Mouse (Mus musculus): Measurements from ENCODE around the gene Cdhr4. TPM values are rescaled to one million over a fixed set of nuclear protein-coding genes. Genes with fewer than 3 reads are reported as not detected.
A peak's percentile ranks its signal among the peaks of the same experiment; 100 is the strongest.
"Not testable (repeated sequence)": the region's sequence is repeated elsewhere in the genome, so short reads cannot be mapped to it uniquely, and the experiment has no call there.

Gene Cdhr4
- polyA plus RNA-seq, 1 experiment from 2014 or later = 8.6 TPM

GRCm38 (mm10) chr9:108013577-108013976 lies 21.3 kb downstream of the Cdhr4 start:
- not testable (repeated sequence) for DNase-seq (ENCODE audit: low spot score); H3K4me3 ChIP-seq (ENCODE audit: low read depth, low read length); H3K4me1 ChIP-seq (ENCODE audit: control insufficient read depth, insufficient read depth, low read length); H3K9ac ChIP-seq (ENCODE audit: low read depth, low read length); H3K4me2 ChIP-seq (ENCODE audit: low read depth, low read length); H3K27me3 ChIP-seq (replicated peaks; ENCODE audit: control insufficient read depth, insufficient read depth, low read length); H3K27ac ChIP-seq (replicated peaks; ENCODE audit: low read depth, low read length); ATAC-seq (ENCODE audit: low read depth); H3K9me3 ChIP-seq (ENCODE audit: control insufficient read depth, low read length)
- 97% methylated on average over 2 of the region's 2 CpGs for WGBS
- peaks cover 20% of the 10 kb centered on the region for H3K36me3 ChIP-seq (ENCODE audit: control insufficient read depth, insufficient read depth, low read length)

- no peaks in the 10 kb centered on the region for H3K27me3 ChIP-seq (replicated peaks; ENCODE audit: control insufficient read depth, insufficient read depth, low read length)
- no peak overlapping the region for H3K4me3 ChIP-seq (ENCODE audit: low read depth, low read length)
- no peak for DNase-seq (ENCODE audit: low spot score)
- H3K36me3 ChIP-seq (ENCODE audit: control insufficient read depth, insufficient read depth, low read length) = peaks cover 20% of the 10 kb centered on the region
- ATAC-seq (ENCODE audit: low read depth) = no peak
- no peak overlapping the region for H3K4me2 ChIP-seq (ENCODE audit: low read depth, low read length)
- H3K9ac ChIP-seq (ENCODE audit: low read depth, low read length) = no peak overlapping the region
- no peaks in the 10 kb centered on the region; the same call in 1 of the 2 replicates for H3K4me1 ChIP-seq (ENCODE audit: control insufficient read depth, insufficient read depth, low read length)
- 80% methylated on average over 3 of the region's 3 CpGs for WGBS
- no peak overlapping the region for H3K27ac ChIP-seq (replicated peaks; ENCODE audit: low read depth, low read length)
- no peaks in the 10 kb centered on the region for H3K9me3 ChIP-seq (ENCODE audit: control insufficient read depth, low read length)
Observed at GRCm38 (mm10) chr9:108017127-108017526, 24.8 kb downstream of the Cdhr4 start.

- 95% methylated on average over 1 of the region's 1 CpGs for WGBS
- H3K4me1 ChIP-seq (ENCODE audit: control insufficient read depth, insufficient read depth, low read length) = no peaks in the 10 kb centered on the region; the same call in 1 of the 2 replicates
Observed at GRCm38 (mm10) chr9:108020741-108021140, 28.4 kb downstream of the Cdhr4 start.

GRCm38 (mm10) chr9:108023216-108023615 lies 30.9 kb downstream of the Cdhr4 start:
- Histone ChIP-seq H3K36me3 (ENCODE audit: control insufficient read depth, insufficient read depth, low read length) (peaks cover 49% of the 10 kb centered on the region), H3K9me3 (ENCODE audit: control insufficient read depth, low read length) (no peaks in the 10 kb centered on the region), H3K9ac (ENCODE audit: low read depth, low read length) (no peak overlapping the region), H3K27me3 (replicated peaks; ENCODE audit: control insufficient read depth, insufficient read depth, low read length) (no peaks in the 10 kb centered on the region), H3K4me2 (ENCODE audit: low read depth, low read length) (no peak overlapping the region), H3K4me3 (ENCODE audit: low read depth, low read length) (no peak overlapping the region), H3K4me1 (ENCODE audit: control insufficient read depth, insufficient read depth, low read length) (no peaks in the 10 kb centered on the region; the same call in 1 of the 2 replicates), H3K27ac (replicated peaks; ENCODE audit: low read depth, low read length) (no peak overlapping the region)
- 79% methylated on average over 3 of the region's 3 CpGs for WGBS
- ATAC-seq (ENCODE audit: low read depth) (no peak), DNase-seq (ENCODE audit: low spot score) (no peak)

More at GRCm38 (mm10) chr9:108020741-108021140, 28.4 kb downstream of the Cdhr4 start:
- Histone ChIP-seq H3K36me3 (ENCODE audit: control insufficient read depth, insufficient read depth, low read length) (peaks cover 25% of the 10 kb centered on the region), H3K9ac (ENCODE audit: low read depth, low read length) (no peak overlapping the region), H3K27ac (replicated peaks; ENCODE audit: low read depth, low read length) (no peak overlapping the region), H3K4me2 (ENCODE audit: low read depth, low read length) (no peak overlapping the region), H3K27me3 (replicated peaks; ENCODE audit: control insufficient read depth, insufficient read depth, low read length) (no peaks in the 10 kb centered on the region), H3K9me3 (ENCODE audit: control insufficient read depth, low read length) (no peaks in the 10 kb centered on the region), H3K4me3 (ENCODE audit: low read depth, low read length) (no peak overlapping the region)
- no peak for ATAC-seq (ENCODE audit: low read depth)
- no peak for DNase-seq (ENCODE audit: low spot score)

GRCm38 (mm10) chr9:108026584-108026983 lies 34.3 kb downstream of the Cdhr4 start:
- H3K9me3 ChIP-seq (ENCODE audit: control insufficient read depth, low read length) = no peaks in the 10 kb centered on the region
- ATAC-seq (ENCODE audit: low read depth) = no peak
- no peak overlapping the region for H3K9ac ChIP-seq (ENCODE audit: low read depth, low read length)
- no peak overlapping the region for H3K4me3 ChIP-seq (ENCODE audit: low read depth, low read length)
- no peak overlapping the region for H3K27ac ChIP-seq (replicated peaks; ENCODE audit: low read depth, low read length)
- DNase-seq (ENCODE audit: low spot score) = no peak
- H3K27me3 ChIP-seq (replicated peaks; ENCODE audit: control insufficient read depth, insufficient read depth, low read length) = no peaks in the 10 kb centered on the region
- no peak overlapping the region for H3K4me2 ChIP-seq (ENCODE audit: low read depth, low read length)
- H3K36me3 ChIP-seq (ENCODE audit: control insufficient read depth, insufficient read depth, low read length) = peaks cover 65% of the 10 kb centered on the region
- 92% methylated on average over 3 of the region's 3 CpGs for WGBS
- H3K4me1 ChIP-seq (ENCODE audit: control insufficient read depth, insufficient read depth, low read length) = no peaks in the 10 kb centered on the region

DNA sequence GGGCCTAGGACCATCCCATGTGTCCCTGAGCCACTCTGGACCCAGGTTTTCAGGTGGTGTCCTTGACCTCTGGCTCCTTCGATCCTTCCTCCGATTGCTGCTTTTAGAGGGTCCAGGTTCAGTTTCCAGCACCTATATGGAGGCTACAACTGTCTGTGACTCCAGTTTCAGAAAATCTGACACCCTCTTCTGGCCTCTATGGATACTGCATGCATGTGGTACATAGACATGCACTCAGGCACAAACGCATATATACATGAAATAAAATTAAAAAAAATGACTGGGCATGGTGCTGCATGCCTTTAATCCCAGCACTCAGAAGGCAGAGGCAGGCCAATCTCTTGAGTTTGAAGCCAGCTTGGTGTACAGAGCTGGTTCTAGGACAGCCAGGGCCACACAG lies 35.6 kb downstream of the Cdhr4 start:
- H3K36me3 ChIP-seq (ENCODE audit: control insufficient read depth, insufficient read depth, low read length) = peaks cover 78% of the 10 kb centered on the region
- no peak overlapping the region for H3K4me3 ChIP-seq (ENCODE audit: low read depth, low read length)
- H3K4me1 ChIP-seq (ENCODE audit: control insufficient read depth, insufficient read depth, low read length) = no peaks in the 10 kb centered on the region
- ATAC-seq (ENCODE audit: low read depth) = no peak
- H3K27me3 ChIP-seq (replicated peaks; ENCODE audit: control insufficient read depth, insufficient read depth, low read length) = no peaks in the 10 kb centered on the region
- no peak for DNase-seq (ENCODE audit: low spot score)
- H3K9ac ChIP-seq (ENCODE audit: low read depth, low read length) = no peak overlapping the region
- no peak overlapping the region for H3K27ac ChIP-seq (replicated peaks; ENCODE audit: low read depth, low read length)
- no peak overlapping the region for H3K4me2 ChIP-seq (ENCODE audit: low read depth, low read length)
- H3K9me3 ChIP-seq (ENCODE audit: control insufficient read depth, low read length) = no peaks in the 10 kb centered on the region
- WGBS = 90% methylated on average over 3 of the region's 3 CpGs

DNA sequence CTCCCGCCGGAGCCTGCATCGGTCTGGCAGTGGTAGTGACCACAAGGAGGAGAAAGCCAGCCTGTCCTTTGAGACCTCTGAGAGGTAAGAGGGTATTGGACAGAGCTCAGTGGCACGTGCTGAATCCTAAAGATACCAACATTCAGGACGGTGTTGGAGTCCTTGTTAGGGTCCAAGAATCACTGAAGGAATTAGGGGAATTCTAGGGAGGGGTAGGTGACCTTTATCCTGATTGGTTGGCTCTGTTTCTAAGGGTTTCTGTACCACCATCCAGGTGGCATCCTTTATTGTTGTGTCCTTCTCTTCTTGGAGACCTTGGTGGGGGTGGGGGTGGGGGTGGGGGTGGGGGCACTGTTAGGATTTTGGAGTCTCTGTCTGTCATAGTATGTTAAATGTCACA lies 39.8 kb downstream of the Cdhr4 start:
- H3K4me2 ChIP-seq (ENCODE audit: low read depth, low read length) = no peak overlapping the region
- H3K9me3 ChIP-seq (ENCODE audit: control insufficient read depth, low read length) = no peaks in the 10 kb centered on the region
- no peak for ATAC-seq (ENCODE audit: low read depth)
- DNase-seq (ENCODE audit: low spot score) = no peak
- H3K4me1 ChIP-seq (ENCODE audit: control insufficient read depth, insufficient read depth, low read length) = no peaks in the 10 kb centered on the region
- H3K4me3 ChIP-seq (ENCODE audit: low read depth, low read length) = no peak overlapping the region
- H3K36me3 ChIP-seq (ENCODE audit: control insufficient read depth, insufficient read depth, low read length) = peaks cover 67% of the 10 kb centered on the region
- 90% methylated on average over 5 of the region's 5 CpGs for WGBS
- H3K27me3 ChIP-seq (replicated peaks; ENCODE audit: control insufficient read depth, insufficient read depth, low read length) = no peaks in the 10 kb centered on the region
- no peak overlapping the region for H3K27ac ChIP-seq (replicated peaks; ENCODE audit: low read depth, low read length)
- H3K9ac ChIP-seq (ENCODE audit: low read depth, low read length) = no peak overlapping the region

DNA sequence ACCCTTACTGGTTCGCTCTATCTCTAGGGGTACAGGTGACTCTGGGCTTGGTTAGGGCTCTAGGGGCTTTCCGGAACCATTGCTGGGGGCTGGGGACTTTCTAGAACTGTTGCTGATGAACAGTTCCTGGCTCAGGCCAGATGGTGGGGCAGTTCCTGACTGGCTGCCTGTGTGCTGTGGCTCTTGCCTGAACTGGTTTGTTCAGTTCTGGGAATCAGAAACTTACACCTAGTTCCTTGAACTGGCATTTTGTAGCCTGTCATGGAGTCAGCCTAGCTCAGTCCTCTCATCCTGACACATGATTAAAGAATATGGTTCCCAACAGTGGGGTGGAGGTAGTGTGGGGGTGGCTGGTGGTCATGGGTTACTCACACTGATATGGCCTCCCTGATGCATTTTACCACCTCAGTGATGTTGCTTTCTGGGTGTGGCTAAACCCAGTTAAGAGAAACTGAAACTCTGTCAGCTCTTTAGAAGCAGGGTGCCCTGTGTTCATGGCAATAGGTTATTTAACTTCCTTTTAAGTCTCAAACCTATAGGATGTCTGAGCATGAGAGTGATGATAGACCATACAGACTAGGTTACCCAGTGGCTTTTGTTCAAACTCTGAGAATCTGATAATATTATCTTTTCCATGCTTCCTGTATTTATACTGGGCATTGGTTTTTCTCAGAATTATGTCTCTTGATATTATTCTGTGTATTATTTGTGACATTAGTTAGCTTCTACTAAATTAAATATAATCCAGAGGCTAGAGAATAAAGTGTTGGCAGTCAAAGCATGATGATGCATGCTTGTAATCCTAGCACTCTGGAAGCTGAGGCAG lies 43.2 kb downstream of the Cdhr4 start:
- H3K4me1 ChIP-seq (ENCODE audit: control insufficient read depth, insufficient read depth, low read length) = no peaks in the 10 kb centered on the region
- H3K4me2 ChIP-seq (ENCODE audit: low read depth, low read length) = no peak overlapping the region
- no peak overlapping the region for H3K27ac ChIP-seq (replicated peaks; ENCODE audit: low read depth, low read length)
- DNase-seq (ENCODE audit: low spot score) (peak; percentile 25), ATAC-seq (ENCODE audit: low read depth) (peak; percentile 60; the same call in 1 of the 2 replicates)
- no peaks in the 10 kb centered on the region for H3K27me3 ChIP-seq (replicated peaks; ENCODE audit: control insufficient read depth, insufficient read depth, low read length)
- WGBS = 91% methylated on average over 2 of the region's 2 CpGs
- no peak overlapping the region for H3K9ac ChIP-seq (ENCODE audit: low read depth, low read length)
- H3K4me3 ChIP-seq (ENCODE audit: low read depth, low read length) = no peak overlapping the region
- H3K36me3 ChIP-seq (ENCODE audit: control insufficient read depth, insufficient read depth, low read length) = peaks cover 70% of the 10 kb centered on the region
- H3K9me3 ChIP-seq (ENCODE audit: control insufficient read depth, low read length) = no peaks in the 10 kb centered on the region

Measured in embryonic facial prominence, embryonic 14.5 days (tissue).